Comparison of ENCODE assay signal across 28 mouse cellular contexts in the genomic region with DNA sequence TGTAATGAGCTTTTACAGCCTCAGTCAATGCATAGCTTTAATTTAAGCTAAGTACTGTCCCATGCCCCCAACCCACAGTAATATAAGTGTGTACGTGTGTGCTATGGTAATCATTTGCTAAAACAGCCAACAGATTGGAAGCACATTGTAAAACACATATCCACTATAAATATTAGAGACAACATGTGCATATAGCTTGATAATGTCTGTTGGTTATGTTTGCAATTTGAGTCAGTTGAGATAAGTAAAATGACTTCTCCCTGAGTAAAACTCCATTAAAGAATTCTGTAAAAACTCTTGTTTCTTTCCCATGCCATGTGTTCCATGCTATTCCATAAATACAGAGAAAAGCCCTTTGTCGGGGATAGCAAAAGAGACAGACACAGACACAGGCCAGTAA. TPM values are rescaled to one million over a fixed set of nuclear protein-coding genes. Genes with fewer than 3 reads are reported as not detected.
"Had no signal": no experiment of that assay in that cellular context is flagged by ENCODE, and none has a peak within 500 bp of the region (broad histone marks: within the 10 kb centered on the region; RNA-seq: fewer than 3 reads in every experiment).

No protein-coding gene starts in this region.

- H3K4me3 ChIP-seq: embryonic facial prominence, embryonic 10.5 days; embryonic facial prominence, embryonic 12.5 days; embryonic facial prominence, embryonic 13.5 days; embryonic facial prominence, embryonic 15.5 days; erythroblast, embryonic 14.5 days; forebrain, embryonic 10.5 days; forebrain, embryonic 12.5 days; forebrain, embryonic 13.5 days; forebrain, embryonic 15.5 days; gastrocnemius, adult 2 months; heart, adult 2 months had no signal

- H3K4me2 ChIP-seq: embryonic facial prominence, embryonic 12.5 days; embryonic facial prominence, embryonic 13.5 days; embryonic facial prominence, embryonic 15.5 days; forebrain, embryonic 12.5 days; forebrain, embryonic 13.5 days; forebrain, embryonic 15.5 days had no signal

- DNase-seq: cerebellum, adult 9-10 months; cerebellum, adult 9-11 months; cerebellum, postnatal 14 days; cerebellum, postnatal 25 days; cerebellum, postnatal 36 days; embryo, embryonic 11 days; forebrain, postnatal 0 days; gastrocnemius, adult 2 months; gastrocnemius, postnatal 10 days; gastrocnemius, postnatal 14 days; gastrocnemius, postnatal 25 days; gastrocnemius, postnatal 36 days; heart, adult 11 months; heart, adult 18-20 months; heart, adult 2 months had no signal

- H3K36me3 ChIP-seq: embryonic facial prominence, embryonic 10.5 days; embryonic facial prominence, embryonic 12.5 days; embryonic facial prominence, embryonic 13.5 days; embryonic facial prominence, embryonic 15.5 days; forebrain, embryonic 10.5 days; forebrain, embryonic 12.5 days; forebrain, embryonic 15.5 days had no signal

- ATAC-seq: forebrain, embryonic 13.5 days; forebrain, embryonic 14.5 days; forebrain, embryonic 15.5 days; forebrain, embryonic 16.5 days; forebrain, postnatal 0 days had no signal

- H3K27ac ChIP-seq: embryonic facial prominence, embryonic 10.5 days; embryonic facial prominence, embryonic 12.5 days; embryonic facial prominence, embryonic 13.5 days; embryonic facial prominence, embryonic 15.5 days; forebrain, embryonic 10.5 days; forebrain, embryonic 12.5 days; forebrain, embryonic 13.5 days; forebrain, embryonic 15.5 days; gastrocnemius, adult 2 months; heart, adult 2 months had no signal

- H3K4me1 ChIP-seq: embryonic facial prominence, embryonic 12.5 days had no signal

- H3K9me3 ChIP-seq: embryonic facial prominence, embryonic 10.5 days; embryonic facial prominence, embryonic 12.5 days; embryonic facial prominence, embryonic 13.5 days; embryonic facial prominence, embryonic 15.5 days; forebrain, embryonic 10.5 days; forebrain, embryonic 12.5 days; forebrain, embryonic 13.5 days; forebrain, embryonic 15.5 days had no signal

- H3K27me3 ChIP-seq: embryonic facial prominence, embryonic 12.5 days; embryonic facial prominence, embryonic 13.5 days; embryonic facial prominence, embryonic 15.5 days; forebrain, embryonic 13.5 days; forebrain, embryonic 15.5 days had no signal

- H3K9ac ChIP-seq: embryonic facial prominence, embryonic 12.5 days; embryonic facial prominence, embryonic 13.5 days; embryonic facial prominence, embryonic 15.5 days; forebrain, embryonic 12.5 days; forebrain, embryonic 13.5 days; forebrain, embryonic 15.5 days; forebrain, postnatal 0 days had no signal

RNA-seq across cellular contexts. Expression of a gene that starts 4.2 kb away (rescaled TPM):
- total RNA-seq: common myeloid progenitor, adult 5-6 weeks; granulocyte monocyte progenitor cell, adult 5-6 weeks had no signal
- polyA plus RNA-seq: erythroblast, embryonic 14.5 days had no signal
